ENCODE assay signal across 28 mouse cellular contexts in genomic region chr11:9780240-9780901, GRCm38 (mm10).
DNase-seq lines count a peak whose midpoint lies in the region; ATAC-seq lines count a peak whose summit lies in the region.
"Had no signal": no experiment of that assay in that cellular context is flagged by ENCODE, and none has a peak within 500 bp of the region (broad histone marks: within the 10 kb centered on the region; RNA-seq: fewer than 3 reads in every experiment).

No protein-coding gene starts in this region.

- peaks cover 3% of the 10 kb centered on the region; the same call in 1 of the 2 replicates for H3K4me1 ChIP-seq in lung, embryonic 15.5 days
- no peaks in the 10 kb centered on the region for H3K4me1 ChIP-seq in intestine, embryonic 15.5 days (replicated peaks)
- no peaks in the 10 kb centered on the region for H3K4me1 ChIP-seq in kidney, embryonic 16.5 days (ENCODE audit: insufficient read depth, low read length)
- H3K4me1 ChIP-seq: embryonic facial prominence, embryonic 12.5 days; embryonic facial prominence, embryonic 15.5 days; heart, embryonic 10.5 days; heart, embryonic 13.5 days had no signal

- no peaks in the 10 kb centered on the region for H3K27me3 ChIP-seq in lung, embryonic 15.5 days
- no peaks in the 10 kb centered on the region for H3K27me3 ChIP-seq in intestine, embryonic 15.5 days (replicated peaks)
- no peaks in the 10 kb centered on the region for H3K27me3 ChIP-seq in kidney, embryonic 16.5 days (ENCODE audit: insufficient read depth, low read length)
- H3K27me3 ChIP-seq: CH12.LX; embryonic facial prominence, embryonic 12.5 days; embryonic facial prominence, embryonic 15.5 days; heart, embryonic 13.5 days; Patski had no signal

- no peak for DNase-seq in lung, postnatal 14 days
- peak; percentile 2 for DNase-seq in lung, postnatal 25 days (ENCODE audit: low spot score)
- DNase-seq in lung, postnatal 4 days, result no peak
- DNase-seq in lung, postnatal 36 days, result peak; percentile 9
- DNase-seq: adrenal gland, postnatal 10 days; adrenal gland, postnatal 36 days; B cell, adult 2 months; cerebellum, adult 2 months; cerebellum, adult 9-11 months; cerebellum, postnatal 25 days; forebrain, postnatal 0 days; gastrocnemius, postnatal 10 days; gastrocnemius, postnatal 36 days; heart, adult 2 months; heart, postnatal 14 days; heart, postnatal 4 days had no signal

- peak; percentile 75; the same call in 1 of the 2 replicates for ATAC-seq in lung, embryonic 15.5 days (ENCODE audit: borderline replicate concordance, extremely low read depth, low FRiP score, low TSS enrichment)
- peak; percentile 81 for ATAC-seq in intestine, embryonic 15.5 days
- ATAC-seq in kidney, embryonic 16.5 days (ENCODE audit: low FRiP score, low TSS enrichment), result no peak
- ATAC-seq: forebrain, embryonic 14.5 days; forebrain, postnatal 0 days; Patski had no signal

- no peak overlapping the region for H3K9ac ChIP-seq in lung, embryonic 15.5 days
- H3K9ac ChIP-seq in intestine, embryonic 15.5 days, result no peak overlapping the region
- H3K9ac ChIP-seq in kidney, embryonic 16.5 days (replicated peaks; ENCODE audit: low read length), result no peak overlapping the region
- H3K9ac ChIP-seq: embryonic facial prominence, embryonic 12.5 days; embryonic facial prominence, embryonic 15.5 days; forebrain, postnatal 0 days; heart, embryonic 13.5 days; hindbrain, embryonic 14.5 days had no signal

- no peak overlapping the region for H3K4me2 ChIP-seq in lung, embryonic 15.5 days
- H3K4me2 ChIP-seq in intestine, embryonic 15.5 days (replicated peaks), result no peak overlapping the region
- H3K4me2 ChIP-seq in kidney, embryonic 16.5 days (replicated peaks; ENCODE audit: low read depth, low read length), result no peak overlapping the region
- H3K4me2 ChIP-seq: embryonic facial prominence, embryonic 12.5 days; embryonic facial prominence, embryonic 15.5 days; heart, embryonic 13.5 days; hindbrain, embryonic 14.5 days had no signal

- no peak overlapping the region for H3K4me3 ChIP-seq in lung, embryonic 15.5 days
- H3K4me3 ChIP-seq in intestine, embryonic 15.5 days (replicated peaks), result no peak overlapping the region
- no peak overlapping the region for H3K4me3 ChIP-seq in kidney, embryonic 16.5 days (ENCODE audit: low read length)
- H3K4me3 ChIP-seq: embryonic facial prominence, embryonic 12.5 days; embryonic facial prominence, embryonic 15.5 days; heart, adult 2 months; heart, embryonic 10.5 days; heart, embryonic 13.5 days had no signal

- 70% methylated on average over 8 of the region's 8 CpGs for WGBS in lung, embryonic 15.5 days
- 72% methylated on average over 8 of the region's 8 CpGs for WGBS in intestine, embryonic 15.5 days
- 91% methylated on average over 8 of the region's 8 CpGs for WGBS in kidney, embryonic 16.5 days

- no peaks in the 10 kb centered on the region for H3K9me3 ChIP-seq in lung, embryonic 15.5 days
- no peaks in the 10 kb centered on the region for H3K9me3 ChIP-seq in intestine, embryonic 15.5 days
- no peaks in the 10 kb centered on the region for H3K9me3 ChIP-seq in kidney, embryonic 16.5 days (ENCODE audit: low read length)
- H3K9me3 ChIP-seq: embryonic facial prominence, embryonic 12.5 days; embryonic facial prominence, embryonic 15.5 days; G1E; heart, embryonic 10.5 days; heart, embryonic 13.5 days had no signal

- no peak overlapping the region for H3K27ac ChIP-seq in lung, embryonic 15.5 days
- H3K27ac ChIP-seq in intestine, embryonic 15.5 days, result no peak overlapping the region
- no peak overlapping the region for H3K27ac ChIP-seq in kidney, embryonic 16.5 days (ENCODE audit: low read length)
- H3K27ac ChIP-seq: embryonic facial prominence, embryonic 12.5 days; embryonic facial prominence, embryonic 15.5 days; heart, adult 2 months; heart, embryonic 10.5 days; heart, embryonic 13.5 days; hindbrain, embryonic 14.5 days had no signal

- no peaks in the 10 kb centered on the region for H3K36me3 ChIP-seq in lung, embryonic 15.5 days
- no peaks in the 10 kb centered on the region for H3K36me3 ChIP-seq in intestine, embryonic 15.5 days
- H3K36me3 ChIP-seq in kidney, embryonic 16.5 days (ENCODE audit: insufficient read depth, low read length), result no peaks in the 10 kb centered on the region
- H3K36me3 ChIP-seq: embryonic facial prominence, embryonic 12.5 days; embryonic facial prominence, embryonic 15.5 days; G1E; heart, embryonic 10.5 days; heart, embryonic 13.5 days had no signal

Comparison
In these comparisons a context has a peak if more than half of its experiments do, and no peak if none do; other contexts are left out.
1. DNase-seq: peak in lung, postnatal 25 days (single experiment) and lung, postnatal 36 days (single experiment); none in lung, postnatal 14 days (single experiment) and lung, postnatal 4 days (0 of 2).